Mouse (Mus musculus) heart, adult 8-10 months (tissue): Measurements from ENCODE around the gene Cilp. TPM values are rescaled to one million over a fixed set of nuclear protein-coding genes. Genes with fewer than 3 reads are reported as not detected.
"Not testable (repeated sequence)": the region's sequence is repeated elsewhere in the genome, so short reads cannot be mapped to it uniquely, and the experiment has no call there.

Experiments used
- DNase-seq: peaks from one replicate; pipeline ENCODE4 v3.0.0; 2022; ENCODE audit warnings: low spot score
- total RNA-seq, 4 experiments: library from RNA; stranded (reverse); gene quantifications; 2 replicates each; pipeline ENCODE4 v1.2.4; 2022

Gene Cilp
- total RNA-seq, result 1 to 10 TPM; 1.5 to 2.8 (median 2.4) TPM

DNA sequence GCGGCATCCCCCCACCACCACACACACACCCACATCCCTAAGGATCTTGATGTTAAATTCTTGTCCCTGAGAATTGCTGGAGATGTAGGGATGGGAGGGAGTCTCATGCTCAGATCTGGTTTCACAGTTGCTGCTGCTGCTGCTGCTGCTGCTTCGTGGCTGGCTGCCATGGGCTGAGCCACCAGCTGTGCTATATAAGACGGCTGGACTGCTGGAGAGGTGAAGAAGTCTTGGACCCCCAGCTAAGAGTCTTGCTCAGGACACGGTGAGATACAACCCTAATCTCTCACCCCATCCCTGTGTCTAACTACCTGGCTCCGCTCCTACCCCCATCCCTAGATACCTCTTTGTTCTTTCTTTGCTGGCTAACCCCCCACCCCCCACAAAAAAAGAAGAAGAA lies at the start of gene Cilp:
Gene Cilp, plus strand, starts transcription at position 222 of the 400 bp plus-strand sequence.
- DNase-seq, result no peak

DNA sequence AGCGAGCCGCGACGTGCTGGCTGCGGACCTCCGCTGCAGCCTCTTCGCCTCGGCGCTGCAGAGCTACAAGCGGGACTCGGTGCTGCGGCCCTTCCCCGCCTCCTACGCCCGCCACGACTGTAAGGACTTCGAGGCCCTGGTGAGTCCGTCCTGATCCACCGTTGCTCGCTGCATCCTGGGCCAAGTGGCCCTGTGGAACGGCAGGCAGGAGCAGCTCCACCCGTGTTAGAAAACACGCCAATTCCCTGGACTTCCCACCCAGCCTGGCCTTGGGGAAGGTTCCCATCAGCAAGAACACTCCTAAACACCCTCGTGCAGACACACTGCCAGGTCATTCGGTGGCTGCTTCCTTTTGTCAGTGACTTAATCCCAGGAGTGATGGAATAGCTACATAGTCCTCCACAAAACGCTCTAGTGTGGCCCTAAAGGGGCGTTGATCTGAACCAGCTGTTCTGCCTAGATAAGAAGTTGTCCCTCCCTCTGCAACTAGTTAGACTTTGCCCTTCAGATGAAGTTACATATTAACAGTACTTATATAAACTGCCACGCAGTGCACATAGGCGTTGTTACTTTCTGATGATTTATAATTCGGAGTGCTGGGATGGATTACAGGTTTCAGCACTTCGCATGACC lies 49.4 kb upstream of the Cilp start:
- DNase-seq, result no peak

DNA sequence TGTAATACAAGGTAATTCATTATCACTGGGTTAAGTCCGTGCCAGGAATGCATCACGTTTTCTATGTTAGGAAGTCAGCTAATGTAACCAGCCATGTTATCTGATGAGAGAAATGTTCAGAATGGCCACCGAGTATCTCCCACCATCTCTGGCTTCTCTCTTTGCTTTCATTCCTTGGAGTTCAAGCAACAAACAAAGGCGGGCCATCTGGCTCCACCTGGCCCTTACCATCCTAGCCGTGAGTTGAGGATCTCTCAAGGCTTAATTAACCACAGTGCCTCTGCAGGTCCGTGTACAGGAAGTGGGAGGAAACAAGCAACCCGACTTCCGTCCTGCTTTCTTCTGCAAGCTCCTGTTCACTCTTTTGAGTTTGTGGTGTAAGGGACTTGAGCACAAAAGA lies 48.0 kb upstream of the Cilp start:
- DNase-seq, result no peak

DNA sequence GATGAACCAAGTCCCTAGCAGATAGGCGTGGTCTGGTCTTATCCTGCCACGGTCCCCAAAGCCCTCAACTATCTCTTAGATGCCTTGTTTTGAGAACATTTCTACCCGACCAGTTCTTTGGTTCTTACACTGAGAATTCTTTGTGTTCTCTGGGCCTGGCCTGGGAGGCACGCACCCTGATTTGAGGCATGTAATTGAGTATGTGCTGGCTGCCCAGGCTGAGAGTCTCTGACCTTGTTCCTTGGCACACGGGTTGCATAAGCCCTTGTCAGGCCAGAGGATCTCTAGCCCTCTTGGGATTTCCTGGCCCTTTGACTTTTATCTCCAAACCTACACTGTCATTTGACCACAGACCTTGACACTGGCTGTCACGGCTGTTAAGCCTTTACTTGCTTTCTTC lies 47.3 kb upstream of the Cilp start:
- no peak for DNase-seq

DNA sequence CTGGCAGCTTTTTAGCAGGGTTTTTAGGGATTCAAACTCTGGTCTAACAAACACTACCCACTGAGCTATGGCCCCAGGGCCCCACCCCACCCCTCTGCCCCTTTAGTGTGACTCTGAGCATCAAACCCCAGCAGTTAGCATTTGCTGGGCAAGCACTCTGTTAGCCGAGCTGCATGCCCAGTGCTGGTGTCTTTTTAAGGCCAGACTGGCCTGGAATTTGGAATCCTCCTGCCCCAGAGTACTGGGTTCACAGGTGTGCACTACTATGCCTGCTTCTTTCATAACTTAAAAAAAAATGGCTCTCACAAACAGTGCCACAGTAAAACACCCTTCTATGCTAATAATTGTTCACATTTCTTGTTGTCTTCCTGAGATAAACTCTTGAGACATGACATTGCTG lies 46.1 kb upstream of the Cilp start:
- no peak for DNase-seq

DNA sequence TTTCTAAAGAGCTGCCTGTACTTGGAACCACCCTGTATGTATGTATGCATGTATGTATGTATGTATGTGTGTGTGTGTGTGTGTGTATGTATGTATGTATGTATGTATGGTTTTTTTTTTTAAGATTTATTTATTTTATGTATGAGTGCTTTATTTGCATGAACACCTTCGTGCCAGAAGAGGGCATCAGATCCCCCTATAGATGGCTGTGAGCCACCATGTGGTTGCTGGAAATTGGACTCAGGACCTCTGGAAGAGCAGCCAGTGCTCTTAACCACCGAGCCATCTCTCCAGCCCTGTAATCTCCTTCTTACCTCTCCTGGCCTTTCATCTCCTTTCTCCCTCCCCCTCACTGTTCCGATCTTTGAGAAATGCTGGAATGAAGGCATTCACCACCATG lies 44.6 kb upstream of the Cilp start:
- DNase-seq, result not testable (repeated sequence)

DNA sequence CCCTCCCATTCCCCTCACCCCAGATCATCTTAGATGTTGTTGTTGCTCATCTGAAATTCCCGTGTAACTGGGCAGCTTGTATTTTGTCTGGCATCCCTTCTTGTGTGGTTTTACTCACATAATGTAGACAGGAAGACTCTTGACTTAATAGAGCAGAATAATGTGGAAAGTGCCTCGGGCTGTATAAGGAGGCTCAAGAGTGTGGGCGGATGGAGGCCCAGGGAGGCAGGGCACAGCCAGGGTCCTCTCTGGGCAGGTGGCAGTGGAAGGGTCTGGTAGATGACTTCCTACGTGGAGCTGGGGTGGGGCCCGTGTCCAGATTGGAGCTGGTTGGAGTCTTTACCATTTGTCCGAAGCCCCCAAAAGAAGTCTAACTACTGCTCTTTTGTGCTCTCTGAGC lies 41.1 kb upstream of the Cilp start:
- DNase-seq, result no peak

DNA sequence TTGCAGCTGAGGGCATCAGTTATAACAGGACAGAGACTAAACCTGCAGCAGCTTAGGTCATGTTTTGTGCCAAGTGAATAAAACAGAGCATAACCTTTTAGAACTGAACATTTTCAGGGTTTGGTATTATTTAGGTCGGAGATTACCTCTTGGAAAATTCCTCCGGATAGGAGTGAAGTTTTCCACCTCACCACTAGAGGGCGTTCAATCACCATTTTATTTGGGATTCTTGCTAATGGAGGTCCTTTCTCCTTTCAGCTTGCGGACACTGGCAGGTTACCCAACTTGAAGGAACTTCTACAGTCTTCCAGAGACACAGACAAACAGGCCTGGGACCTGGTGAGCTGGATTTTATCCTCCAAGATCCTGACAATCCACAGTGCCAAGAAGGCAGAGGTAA lies 39.2 kb upstream of the Cilp start:
- DNase-seq, result no peak

DNA sequence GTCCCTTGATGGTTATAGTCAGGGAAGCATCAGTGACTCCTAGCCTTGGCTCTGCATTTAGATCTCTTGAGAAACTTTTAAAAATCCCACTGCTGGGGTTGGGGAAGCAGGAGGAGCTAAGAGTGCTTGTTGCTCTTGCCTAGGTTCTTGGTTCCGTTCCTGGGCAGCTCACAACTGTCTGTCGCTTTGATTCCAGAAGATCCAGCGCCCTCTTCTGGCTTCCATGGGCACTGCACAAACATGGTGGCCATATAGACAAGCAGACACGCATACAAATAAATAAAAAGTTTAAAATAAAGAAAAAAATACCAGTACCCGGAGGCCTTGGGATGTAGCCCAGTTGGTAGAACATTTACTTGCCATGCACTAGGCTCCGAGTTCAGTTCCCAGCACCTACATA lies 34.7 kb upstream of the Cilp start:
- DNase-seq, result no peak

DNA sequence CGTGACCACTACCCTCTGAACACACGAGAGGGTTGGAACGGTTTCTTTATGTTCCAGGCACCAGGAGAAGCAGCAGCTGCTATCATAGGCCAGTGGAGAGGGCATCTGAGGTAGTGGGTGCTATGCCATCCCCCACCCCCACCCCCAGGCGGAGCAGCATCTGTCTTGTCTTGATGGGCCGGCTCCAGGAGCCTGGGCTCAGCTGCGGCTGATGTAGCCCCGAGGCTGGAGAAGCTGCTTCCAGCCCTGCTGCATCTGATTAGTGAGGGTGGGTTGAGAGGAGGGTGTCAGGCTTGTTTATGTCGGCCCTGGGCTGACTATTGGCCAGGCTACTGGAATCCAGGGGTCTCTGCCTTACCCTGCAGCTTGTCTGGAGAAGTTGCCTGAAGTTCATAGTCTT lies 33.7 kb upstream of the Cilp start:
- DNase-seq, result no peak

DNA sequence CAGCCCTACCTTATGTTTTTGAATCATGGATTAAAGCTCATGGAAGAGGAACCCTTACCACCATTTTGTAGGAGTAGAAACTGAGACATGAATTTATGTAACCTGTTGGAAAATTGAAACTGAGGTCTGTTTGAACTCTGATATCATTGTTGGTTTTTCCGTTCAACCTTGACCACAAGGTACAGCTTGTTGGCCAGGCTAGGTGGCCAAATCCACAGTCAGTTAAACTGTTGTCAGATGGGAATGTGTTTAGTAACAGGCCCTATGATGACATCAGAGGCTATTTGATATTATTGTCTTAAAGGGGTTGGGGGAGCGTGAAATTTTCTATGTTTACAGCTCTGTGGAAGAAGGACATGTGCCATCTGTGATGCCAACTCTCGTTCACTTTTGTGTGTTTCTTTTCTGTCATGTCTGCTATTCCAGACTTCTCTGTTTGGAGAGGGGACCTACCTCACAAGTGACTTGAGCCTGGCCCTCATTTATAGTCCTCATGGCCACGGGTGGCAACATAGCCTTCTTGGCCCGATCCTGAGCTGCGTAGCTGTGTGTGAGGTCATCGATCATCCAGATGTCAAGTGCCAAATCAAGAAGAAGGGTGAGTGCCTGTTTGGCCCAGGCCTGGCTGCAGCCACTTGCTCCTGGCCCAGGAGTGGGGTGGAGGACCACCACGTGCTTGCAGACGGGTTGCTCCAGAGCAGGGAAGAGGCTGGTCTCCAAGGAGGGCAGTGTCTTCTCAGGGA lies 31.6 kb upstream of the Cilp start:
- no peak for DNase-seq

DNA sequence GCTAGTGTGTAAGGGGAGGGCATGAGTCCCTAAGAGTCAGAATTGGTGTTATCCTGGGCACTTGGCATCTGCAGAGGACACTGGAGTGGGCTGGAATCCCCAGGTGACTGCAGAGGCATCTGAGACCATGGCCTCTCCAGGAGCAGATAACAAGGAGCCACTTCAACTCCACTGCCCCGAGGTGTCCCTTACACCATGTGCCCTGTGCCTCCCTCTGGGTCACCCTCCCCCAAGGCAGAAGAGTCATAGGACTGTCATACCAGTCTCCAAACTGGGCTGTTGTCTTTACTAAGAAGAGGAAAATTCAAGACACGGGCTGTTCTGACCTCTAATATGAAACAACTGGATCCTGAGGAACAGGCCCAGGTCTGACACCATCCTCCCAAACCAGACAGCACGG lies 30.2 kb upstream of the Cilp start:
- DNase-seq, result no peak

DNA sequence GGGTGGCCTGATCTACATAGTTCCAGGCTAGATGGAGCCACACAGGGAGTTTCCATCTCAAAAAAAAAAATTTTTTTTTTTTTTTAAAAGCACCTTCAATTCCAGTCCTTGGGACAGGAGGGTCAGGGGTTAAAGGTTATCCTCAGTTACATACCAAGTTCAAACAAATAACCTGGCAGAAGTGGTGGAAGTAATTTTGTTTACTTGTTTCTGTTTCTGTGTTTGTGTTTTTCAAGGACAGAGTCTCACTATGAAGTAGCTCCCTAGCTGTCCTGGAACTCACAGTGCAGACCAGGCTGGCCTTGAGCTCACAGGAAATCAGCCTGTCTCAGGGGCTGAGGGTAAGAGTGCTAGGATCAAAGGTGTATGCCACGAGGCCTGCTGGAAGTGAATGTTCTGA lies 29.4 kb upstream of the Cilp start:
- no peak for DNase-seq

DNA sequence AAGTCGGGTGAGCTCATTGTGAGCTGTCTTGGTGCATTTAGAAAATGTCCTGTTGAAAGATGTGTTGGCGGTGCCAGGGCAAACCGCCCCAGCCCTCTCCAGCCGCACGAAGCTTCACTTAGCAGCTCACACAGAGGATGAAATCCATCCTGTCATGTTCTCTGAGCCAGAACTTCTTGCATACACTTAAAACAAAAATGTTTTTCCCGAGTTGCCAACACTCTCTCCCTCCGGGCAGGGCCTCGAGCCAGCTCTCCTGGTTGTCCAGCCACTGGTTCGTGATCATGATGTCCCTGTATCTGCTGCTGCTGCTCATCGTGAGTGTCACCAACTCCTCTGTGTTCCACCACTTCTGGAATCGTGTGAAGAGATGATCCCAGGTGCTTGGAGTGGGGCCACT lies 27.4 kb upstream of the Cilp start:
- no peak for DNase-seq

DNA sequence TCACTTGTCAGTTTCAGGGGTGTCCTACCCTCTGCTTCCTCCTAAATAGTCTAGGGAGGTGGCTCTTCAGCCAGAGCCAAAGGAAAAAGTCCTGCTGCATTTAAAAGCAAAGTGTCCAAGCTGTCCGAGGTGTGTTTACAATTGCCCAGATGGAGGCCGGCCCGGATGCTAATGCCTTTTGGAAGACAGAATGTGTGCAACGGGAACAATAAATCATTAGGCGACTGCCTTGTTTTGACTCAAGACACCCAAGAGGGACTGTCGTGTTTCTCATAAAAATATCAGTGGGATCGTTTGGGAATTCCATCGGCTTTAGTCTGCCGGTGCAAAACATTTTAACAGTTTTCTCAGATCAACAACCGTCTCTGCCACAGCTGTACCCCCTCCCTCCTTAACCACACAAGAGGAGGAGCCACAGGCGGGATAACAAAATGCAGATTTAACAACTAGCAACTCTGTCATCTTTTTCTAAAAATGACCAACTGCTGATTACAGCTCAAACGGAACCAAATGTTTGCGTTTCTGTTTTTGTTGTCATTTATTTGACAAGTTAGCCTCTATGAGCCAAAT lies 26.7 kb upstream of the Cilp start:
- DNase-seq, result no peak

DNA sequence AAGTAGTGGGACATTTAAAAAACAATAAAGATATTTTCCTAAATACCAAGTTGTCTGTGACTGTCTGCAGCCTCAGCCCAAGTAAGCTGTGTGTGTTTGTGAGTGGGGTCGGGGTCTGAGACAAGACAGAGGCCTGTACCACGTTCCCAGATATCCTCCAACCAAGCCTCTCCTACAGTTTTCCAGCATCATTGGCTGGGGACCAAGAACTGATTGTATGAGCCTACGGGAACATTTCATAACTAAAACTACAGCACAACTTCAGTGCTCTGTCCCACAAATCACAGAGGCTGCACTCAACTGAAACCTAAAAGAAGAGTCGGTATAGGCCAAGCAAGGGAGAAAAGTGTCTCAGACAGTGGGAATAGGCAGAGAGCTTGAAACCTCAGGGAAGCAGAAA lies 25.8 kb upstream of the Cilp start:
- DNase-seq, result no peak

DNA sequence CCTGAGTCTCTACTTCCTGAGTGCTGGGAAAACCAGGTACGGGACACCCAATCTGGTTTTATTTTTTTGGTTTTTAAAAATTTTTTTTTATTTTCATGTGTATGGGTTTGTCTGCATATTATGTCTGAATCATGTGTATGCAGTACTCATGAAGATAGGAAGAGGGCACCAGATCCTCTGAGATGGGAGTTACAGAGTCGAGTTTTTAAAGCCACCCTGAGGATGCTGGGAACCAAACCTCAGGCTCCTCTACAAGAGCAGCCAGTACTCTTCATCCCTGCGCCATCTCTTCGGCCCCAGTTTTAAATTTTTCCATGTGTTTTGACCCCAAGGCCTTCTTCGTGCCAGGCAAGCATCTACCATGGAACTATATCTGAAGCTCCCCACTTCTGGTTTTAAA lies 25.2 kb upstream of the Cilp start:
- no peak for DNase-seq

DNA sequence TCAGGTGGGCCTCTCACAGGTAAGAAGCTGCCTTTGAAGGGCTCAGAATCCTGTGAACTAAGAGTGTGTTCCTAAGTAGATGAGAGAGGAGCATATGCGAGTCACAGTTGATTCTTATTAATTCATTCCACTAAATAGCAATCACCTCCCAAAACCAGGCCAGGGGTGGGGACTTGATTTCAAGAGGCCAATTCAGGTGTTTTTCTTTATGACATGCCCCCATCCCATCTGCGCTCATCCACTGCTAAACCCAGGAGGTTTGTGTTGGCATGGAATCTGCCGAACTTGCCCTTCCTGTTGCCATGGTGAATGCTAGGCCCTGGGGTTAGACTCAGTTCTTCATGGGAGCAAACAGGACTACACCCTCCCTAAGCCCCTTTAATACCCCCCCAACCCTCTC lies 24.4 kb upstream of the Cilp start:
- DNase-seq, result no peak

DNA sequence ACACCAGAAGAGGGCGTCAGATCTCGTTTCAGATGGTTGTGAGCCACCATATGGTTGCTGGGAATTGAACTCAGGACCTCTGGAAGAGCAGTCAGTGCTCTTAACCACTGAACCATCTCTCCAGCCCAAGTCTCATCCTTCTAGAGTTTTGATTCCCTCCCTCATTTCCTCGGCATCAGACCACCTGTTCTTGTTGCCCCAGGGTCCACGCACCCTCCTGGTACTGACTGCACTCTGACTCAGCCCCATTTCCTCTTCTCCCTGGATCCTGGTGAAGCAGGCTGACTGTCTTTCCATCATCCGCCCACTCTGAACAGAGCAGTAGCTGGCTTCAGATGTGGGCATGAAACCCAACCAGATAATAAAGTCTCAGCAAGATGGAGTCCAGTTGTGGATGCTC lies 23.0 kb upstream of the Cilp start:
- no peak for DNase-seq

DNA sequence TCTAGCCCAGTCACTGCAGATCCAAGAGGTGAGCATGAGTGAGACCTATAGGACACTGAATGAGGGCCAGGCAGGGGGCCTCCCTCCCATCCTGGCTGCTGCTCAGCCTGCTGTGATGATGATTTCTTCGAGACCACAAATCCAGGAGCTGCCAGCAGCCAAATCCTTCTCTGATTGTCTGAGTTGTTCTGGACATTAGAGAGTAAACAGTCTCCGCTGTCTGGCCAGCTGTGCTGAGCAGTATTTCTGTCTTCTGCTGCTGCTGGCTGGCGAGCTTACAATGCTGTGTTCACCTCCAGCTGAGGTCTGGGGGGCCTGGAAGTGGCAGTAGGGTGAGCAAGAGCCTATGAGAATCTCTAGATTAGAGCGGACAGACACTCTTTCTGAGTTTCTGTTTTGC lies 21.7 kb upstream of the Cilp start:
- DNase-seq, result no peak

DNA sequence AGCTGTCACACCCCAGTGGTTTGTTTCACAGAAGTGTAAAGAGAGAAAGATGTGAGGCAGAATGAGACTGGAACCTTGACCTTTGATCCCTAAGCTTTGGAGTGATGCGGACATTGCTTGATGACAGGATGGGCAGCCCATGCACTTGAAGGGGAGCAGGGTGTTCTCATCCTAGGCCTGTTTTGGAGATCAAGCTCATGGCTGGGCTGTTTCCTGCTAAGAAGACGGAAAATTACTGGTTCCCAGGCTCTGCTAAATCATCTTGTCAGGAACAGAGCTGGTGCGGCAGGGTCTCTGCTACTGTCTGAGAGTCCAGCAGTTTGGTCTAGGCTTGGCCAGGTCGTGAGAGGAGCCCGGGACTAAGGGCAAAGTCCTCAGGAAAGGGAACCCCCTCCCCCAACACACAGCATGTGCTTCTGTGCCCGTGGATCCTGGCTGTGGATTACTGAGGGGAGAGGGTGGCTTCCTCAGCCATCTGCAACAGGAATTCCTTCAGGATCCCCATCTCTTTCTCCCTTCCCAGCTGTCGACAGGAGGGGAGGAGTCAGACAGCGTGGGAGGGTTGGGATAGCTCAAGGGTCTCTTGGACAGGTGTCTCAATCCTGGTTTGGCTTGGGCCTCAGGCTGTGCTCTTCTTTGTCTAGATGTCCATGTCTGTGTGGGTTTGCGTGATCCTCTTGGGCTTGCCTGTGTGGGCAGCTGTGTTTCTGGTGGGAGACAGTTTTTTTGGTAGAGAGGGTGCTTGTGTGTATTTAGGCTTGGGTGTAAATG lies 20.8 kb upstream of the Cilp start:
- no peak for DNase-seq

DNA sequence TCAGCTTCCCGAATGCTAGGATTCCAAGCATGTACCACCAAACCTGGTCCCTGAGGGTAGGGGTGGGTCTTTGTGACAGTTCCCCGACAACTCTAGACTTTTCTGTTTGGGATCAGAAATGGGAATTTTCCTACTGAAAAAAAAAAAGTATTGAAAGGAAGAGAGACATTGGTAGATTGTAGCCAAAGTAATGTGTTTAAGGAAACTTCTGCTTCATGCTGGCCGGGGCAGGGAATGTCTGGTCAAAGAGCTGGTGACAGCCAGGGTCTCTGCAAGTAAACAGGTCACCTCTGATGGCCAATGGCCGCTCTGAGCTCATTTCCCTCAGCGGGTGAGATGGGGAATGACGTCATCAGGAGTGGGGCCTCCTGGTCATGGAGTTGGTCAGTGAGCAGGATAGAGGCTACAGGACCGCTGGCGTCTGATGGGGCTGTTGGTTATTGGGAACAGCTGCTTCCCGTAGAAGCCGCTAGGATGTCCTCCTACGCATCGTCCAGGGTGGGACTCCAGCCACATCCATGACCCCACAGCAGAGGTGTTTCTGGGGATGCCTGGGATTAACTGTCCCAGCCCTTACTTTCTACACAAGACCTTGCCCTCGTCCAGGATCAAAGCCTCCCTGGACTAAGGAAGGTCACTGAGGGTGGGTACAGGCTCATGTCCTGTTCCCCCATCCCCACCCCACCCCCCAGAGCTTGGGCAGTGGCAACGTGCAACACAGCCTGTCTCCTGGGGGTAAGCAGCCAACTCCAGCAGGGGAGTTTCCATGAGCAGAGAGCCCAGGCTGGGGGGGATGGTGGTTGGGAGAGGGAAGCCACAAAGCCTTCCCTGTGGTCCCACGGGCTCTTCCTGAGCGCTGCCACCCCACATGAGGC lies 17.2 kb upstream of the Cilp start:
- peak; percentile 35 for DNase-seq
